Mouse (Mus musculus): ENCODE data around the gene Col23a1. TPM values are rescaled to one million over a fixed set of nuclear protein-coding genes. Genes with fewer than 3 reads are reported as not detected.
"Not testable (repeated sequence)": the region's sequence is repeated elsewhere in the genome, so short reads cannot be mapped to it uniquely, and the experiment has no call there.

The Col23a1 gene
- total RNA-seq, 2 experiments from 2014 or later: not detected

DNA sequence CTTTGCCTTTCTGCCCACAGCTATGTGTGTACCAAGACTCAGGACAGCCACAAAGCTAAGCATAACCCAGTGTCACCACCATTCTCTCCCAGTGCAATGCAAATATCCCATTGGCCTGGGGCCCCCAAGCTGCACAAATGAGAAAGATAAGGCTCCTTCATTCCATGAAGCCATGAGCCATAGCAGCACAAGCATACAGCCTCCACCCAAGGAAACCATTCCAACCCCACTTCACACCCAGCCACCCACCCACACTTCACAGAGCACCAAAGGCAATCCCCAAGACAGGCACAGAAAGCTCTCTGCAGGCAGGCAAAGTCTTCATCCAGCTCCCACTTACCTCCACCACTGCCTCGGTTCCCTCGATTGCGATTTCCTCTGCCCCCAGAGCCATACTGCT, 312.5 kb downstream of the Col23a1 start:
- no peak for ATAC-seq (replicated peaks; ENCODE audit: low FRiP score, low TSS enrichment, poor library complexity, severe bottlenecking)

DNA sequence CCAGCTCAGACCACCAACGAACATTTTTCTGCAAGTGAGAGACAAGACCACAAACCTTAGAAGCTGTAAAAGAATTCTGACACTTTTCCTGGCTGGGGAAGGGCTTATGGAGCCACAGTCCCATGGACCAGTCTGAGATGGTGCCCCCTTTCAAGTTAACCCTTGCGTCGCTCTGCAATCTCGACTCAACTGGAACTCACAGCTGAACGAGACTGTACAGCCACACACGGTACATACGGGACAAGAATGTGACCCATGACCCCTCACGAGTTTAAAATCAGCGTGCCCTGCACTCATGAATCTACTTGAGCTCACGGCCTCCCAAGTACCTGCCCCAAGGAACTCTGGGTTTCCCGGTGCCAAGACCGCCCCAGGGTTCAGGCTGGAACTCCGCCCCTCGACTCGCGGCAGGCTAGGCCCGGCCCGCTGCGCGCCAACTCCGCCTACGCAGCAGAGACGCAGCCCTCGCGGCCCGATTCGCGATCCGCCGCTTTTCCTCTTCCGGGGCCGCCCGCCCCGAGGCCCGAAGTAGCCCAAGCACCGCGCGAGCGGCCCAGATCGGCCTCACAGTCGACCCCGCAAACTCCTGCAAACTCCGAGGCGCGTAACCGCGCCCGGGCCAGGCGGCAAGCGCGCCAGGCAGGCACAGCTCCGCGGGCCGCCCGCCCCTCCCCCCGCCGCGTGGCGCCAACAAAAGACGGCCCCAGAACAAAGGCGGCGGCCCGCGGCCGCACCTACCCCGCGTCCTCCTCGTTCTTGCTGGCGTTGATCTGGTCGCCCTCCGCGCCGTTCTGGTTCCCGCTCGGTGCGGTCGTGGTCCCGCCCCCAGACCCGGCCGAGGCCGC, 316.1 kb downstream of the Col23a1 start:
- peak; percentile 22; the same call in 1 of the 2 replicates for ATAC-seq (replicated peaks; ENCODE audit: low FRiP score, low TSS enrichment, poor library complexity, severe bottlenecking)

DNA sequence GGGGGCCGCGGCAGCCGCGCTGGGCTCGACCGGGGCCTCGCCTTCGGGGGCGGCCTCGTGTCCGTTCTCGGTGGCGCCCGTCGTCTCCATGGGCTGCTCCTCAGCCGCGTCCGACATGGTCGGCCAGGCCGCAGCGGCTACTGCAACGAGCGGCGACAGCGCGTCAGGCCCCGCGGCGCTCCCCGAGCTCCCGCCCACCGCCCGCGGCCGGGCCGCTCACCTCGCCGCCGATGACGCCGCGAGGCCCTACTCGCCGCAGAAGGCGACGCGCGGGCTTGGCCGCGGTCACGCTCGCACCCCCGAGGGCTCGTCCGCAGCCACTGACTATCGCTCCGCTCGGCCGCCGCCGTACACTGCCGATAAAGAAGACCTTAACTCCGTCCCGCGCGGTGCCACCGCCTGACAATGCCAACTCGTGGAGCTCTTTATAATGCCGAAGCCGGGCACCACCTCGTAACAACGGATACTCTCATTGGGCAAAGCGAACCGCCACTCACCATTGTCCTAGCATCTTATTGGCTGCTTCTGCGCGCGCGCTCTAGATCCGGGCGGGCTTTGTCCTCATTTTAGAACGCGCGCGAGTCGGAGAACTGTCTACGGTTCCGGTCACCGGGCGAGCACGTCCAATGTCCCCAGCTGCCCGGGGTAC, 316.9 kb downstream of the Col23a1 start, which contains the start of gene Hnrnpab:
Gene Hnrnpab (minus strand): TSS at position 401 of the 649 bp plus-strand sequence.
- ATAC-seq (replicated peaks; ENCODE audit: low FRiP score, low TSS enrichment, poor library complexity, severe bottlenecking): peak; percentile 69

DNA sequence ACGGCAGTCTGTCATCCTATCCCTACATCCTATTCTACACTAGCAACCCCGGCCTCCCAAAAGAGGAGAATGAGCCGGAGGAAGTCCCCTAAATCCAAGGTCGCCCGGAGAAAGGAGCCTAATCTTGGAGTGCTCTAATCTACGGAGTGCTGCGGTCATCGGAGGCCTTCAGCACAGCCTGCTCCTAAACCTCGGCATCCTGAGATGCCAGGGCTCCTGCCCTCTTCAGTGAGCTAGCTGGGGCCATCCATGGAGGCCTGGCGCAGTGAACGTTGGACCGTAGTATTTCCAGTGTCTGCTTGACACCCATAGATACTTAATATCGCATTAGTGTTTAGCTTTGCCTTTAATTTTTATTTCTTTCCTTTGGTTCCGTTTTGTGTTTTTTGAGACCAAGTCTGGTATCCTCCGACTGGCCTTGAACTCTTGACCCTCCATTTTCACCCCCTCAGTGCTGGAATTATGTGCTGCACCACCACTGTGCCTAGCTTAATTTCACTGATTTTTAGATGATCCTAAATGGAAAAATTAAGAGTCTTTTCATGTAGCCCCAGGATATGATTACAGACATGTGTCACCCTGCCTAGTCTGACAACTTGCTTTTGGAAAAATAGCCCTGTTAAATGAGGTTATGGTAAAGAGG, 317.5 kb downstream of the Col23a1 start:
- peak; percentile 32 for ATAC-seq (replicated peaks; ENCODE audit: low FRiP score, low TSS enrichment, poor library complexity, severe bottlenecking)

DNA sequence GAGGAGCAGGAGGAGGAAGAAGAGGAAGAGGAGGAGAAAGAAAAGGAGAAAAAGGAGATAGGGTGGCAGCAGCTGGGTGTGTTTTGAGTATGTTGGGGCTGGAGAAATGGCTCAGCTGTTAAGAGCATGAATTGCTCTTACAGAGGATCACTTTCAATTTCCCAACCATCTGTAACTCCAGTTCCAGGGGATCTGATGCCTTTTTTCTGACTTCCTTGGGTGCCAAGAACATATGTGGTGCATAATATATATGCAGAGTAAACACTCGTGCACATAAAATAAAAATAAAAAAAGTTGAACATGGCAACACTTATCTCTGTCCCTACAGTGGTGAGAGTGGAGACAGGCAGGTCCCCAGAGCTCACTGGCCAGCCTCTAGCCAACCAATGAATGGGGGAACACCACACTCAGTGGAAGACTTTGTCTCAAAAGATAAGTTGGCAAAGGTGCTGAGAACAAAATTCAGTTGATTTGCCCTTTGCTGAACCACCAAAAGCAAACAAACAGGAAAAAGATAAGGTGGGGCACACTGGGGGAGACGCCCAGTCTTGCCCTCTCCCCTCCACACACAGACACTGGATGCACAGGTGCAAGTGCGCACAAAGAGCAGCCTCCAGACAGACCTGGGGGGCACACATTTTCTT, 319.7 kb downstream of the Col23a1 start:
- peak; percentile 81 for ATAC-seq (replicated peaks; ENCODE audit: low FRiP score, low TSS enrichment, poor library complexity, severe bottlenecking)

DNA sequence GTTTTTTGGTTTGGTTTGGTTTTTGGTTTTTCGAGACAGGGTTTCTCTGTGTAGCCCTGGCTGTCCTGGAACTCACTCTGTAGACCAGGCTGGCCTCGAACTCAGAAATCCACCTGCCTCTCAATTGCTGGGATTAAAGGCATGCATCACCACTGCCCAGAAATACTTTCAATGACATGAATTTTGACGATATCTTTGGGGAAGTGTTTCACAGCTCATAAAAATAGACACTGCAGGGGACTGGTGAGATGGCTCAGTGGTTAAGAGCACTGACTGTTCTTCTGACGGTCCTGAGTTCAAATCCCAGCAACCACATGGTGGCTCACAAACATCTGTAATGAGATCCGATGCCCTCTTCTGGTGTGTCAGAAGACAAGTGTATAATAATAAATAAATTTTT, 320.2 kb downstream of the Col23a1 start:
- ATAC-seq (replicated peaks; ENCODE audit: low FRiP score, low TSS enrichment, poor library complexity, severe bottlenecking): not testable (repeated sequence)

DNA sequence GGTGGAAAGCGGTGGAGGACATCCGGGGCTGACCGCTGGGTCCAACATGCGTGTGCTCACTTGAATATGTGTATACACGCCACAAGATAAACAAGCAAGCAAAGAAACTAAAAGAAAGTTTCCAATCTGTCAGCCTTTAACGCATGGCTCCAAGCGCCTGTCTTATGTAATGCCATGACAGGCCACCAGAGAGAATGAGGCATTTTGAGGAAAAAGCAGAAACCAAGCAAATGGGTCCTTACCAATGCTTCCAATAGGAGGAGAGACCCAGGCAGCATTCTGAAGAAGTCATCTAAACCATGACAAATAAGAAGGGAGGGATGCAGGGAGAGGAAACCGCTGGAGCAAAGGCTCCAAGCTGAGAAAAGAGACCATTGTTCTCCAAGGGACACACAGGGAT, 324.5 kb downstream of the Col23a1 start:
- ATAC-seq (replicated peaks; ENCODE audit: low FRiP score, low TSS enrichment, poor library complexity, severe bottlenecking): no peak

DNA sequence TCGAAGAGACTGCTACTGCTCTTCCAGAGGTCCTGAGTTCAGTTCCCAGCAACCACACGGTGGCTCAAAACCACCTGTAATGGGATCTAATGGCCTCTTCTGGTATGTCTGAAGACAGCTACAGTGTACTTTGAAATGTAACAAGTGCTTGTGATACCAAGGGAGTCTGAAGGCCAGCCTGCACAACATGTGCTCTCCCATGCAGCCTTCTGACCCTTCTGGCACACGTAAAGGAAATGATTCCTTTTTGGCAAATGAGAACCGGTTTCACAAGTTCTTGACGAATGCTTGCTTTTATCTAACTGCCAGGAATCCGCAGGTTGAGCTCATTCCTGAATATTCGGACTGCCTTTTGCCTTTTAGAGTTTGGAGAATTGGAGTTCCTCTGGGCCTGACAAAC, 325.4 kb downstream of the Col23a1 start:
- ATAC-seq (replicated peaks; ENCODE audit: low FRiP score, low TSS enrichment, poor library complexity, severe bottlenecking): no peak

DNA sequence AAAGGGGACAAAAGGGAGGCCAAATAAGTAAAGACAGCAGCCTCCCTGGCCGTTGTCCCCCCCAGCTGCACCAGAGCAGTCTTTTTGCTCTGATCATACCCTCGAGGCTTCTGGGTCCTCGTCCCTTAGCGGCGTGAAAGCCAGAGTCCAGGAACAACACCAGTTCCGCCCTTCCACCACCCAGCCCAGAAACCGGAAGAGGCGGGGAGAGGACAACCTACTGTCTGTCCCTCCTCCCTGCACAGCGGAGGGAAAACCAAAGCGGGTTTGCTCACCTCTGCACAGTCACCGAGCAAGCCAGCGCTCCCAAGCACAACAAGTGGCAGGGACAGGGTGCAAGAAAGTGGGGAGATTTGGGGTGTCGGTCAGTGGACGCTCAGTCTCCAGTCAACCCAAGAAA, 325.9 kb downstream of the Col23a1 start:
- ATAC-seq (replicated peaks; ENCODE audit: low FRiP score, low TSS enrichment, poor library complexity, severe bottlenecking): peak; percentile 70

DNA sequence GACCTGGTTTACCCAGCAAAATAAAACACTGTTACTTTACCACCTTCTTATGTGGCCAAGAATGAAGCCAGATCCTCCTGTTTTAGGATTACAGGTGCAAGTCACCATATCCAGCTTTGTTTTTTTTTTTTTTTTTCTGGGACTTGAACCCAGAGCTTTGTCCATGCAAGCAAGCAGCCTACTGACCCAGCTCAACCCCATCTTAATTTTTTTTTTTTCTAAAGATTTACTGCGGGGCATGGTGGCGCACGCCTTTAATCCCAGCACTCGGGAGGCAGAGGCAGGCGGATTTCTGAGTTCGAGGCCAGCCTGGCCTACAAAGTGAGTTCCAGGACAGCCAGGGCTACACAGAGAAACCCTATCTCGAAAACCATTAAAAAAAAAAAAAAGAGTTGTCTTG, 326.4 kb downstream of the Col23a1 start:
- ATAC-seq (replicated peaks; ENCODE audit: low FRiP score, low TSS enrichment, poor library complexity, severe bottlenecking): not testable (repeated sequence)

DNA sequence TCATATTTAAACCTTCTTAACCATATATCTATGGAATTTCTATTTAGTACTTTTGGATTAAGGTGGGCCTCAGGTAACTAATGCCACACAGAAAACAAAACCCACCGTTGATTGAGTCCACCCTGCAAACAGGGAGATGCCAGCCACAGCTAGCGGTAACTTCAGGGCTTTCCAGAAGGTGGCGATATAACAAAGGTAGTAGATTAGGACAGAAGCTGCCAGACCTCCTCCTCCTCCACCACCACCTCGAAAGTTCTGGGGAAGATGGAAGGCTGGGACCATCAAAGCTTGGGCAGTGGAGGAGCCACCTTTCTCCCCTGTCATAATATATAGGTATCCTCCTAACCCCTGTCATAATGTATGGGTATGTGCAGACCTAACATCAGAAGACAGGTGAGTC, 328.0 kb downstream of the Col23a1 start:
- ATAC-seq (replicated peaks; ENCODE audit: low FRiP score, low TSS enrichment, poor library complexity, severe bottlenecking): peak; percentile 35

DNA sequence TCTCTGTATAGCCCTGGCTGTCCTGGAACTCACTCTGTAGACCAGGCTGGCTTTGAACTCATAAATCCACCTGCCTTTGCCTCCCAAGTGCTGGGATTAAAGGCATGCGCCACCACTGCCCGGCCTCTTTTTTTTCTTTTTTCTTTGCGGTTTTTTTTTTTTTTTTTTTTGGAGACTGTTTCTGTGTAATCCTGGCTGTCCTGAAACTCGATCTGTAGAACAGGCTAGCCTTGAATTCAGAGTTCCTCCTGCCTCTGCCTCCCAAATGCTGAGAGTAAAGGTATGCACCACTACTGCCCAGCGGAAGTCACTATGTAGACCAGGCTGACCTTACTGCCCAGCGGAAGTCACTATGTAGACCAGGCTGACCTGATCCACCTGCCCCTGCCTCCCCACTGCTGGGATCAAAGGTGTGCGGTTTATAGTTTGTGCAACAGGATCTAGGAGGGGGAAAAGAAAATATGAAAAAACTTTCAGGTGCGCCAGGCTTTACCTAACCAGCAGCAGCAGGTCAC, 329.2 kb downstream of the Col23a1 start:
- ATAC-seq (replicated peaks; ENCODE audit: low FRiP score, low TSS enrichment, poor library complexity, severe bottlenecking): no peak

DNA sequence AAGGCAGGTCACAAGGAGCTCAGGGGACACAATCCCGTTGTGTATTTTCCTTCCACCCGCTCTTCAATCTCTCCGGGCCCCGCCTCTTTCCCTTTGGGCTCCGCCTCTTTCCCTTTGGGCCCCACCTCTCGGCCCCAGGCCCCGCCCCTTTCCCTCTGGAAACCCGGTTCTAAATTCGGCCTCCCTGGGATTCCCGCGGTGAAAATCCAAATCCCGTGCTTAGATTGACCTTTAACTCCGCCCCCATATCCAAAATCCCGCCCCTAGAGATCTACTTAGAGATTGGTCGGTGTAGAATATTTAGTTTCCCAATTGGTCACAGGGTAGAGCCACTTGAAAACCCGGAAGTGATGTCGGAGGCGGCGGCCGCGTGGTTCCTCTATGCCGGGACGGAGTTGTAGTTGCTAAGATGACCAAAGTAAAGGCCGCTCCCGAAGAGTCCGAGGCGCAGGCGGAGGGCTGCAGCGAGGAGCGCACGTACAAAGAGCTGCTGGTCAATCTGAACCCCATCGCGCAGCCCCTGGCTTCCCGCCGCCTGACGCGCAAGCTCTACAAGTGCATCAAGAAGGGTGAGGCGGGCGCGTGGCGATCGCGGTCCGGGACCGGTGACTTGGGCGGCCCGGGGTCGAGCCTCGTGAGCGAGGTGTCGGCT, 329.8 kb downstream of the Col23a1 start, which contains the start of gene Nhp2:
Gene Nhp2 (plus strand): TSS at position 327 of the 652 bp plus-strand sequence.
- peak; percentile 77 for ATAC-seq (replicated peaks; ENCODE audit: low FRiP score, low TSS enrichment, poor library complexity, severe bottlenecking)

DNA sequence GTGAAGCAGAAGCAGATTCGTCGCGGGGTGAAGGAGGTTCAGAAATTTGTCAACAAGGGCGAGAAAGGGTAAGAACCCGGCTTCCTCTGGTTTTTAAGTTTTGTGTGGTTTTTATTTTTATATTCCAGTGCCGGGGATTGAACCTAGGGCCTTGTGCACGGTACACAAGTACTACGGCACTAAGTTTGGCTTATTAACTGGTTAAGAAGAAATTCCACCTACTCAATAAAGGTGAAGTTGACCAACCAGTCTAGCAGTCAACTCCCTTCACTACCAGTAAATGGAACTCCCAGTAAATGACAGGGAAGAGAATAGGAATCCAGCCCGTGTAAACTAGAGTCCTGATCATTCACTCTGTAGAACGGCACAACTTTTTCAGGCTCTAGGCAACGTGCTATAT, 330.4 kb downstream of the Col23a1 start:
- ATAC-seq (replicated peaks; ENCODE audit: low FRiP score, low TSS enrichment, poor library complexity, severe bottlenecking): no peak

DNA sequence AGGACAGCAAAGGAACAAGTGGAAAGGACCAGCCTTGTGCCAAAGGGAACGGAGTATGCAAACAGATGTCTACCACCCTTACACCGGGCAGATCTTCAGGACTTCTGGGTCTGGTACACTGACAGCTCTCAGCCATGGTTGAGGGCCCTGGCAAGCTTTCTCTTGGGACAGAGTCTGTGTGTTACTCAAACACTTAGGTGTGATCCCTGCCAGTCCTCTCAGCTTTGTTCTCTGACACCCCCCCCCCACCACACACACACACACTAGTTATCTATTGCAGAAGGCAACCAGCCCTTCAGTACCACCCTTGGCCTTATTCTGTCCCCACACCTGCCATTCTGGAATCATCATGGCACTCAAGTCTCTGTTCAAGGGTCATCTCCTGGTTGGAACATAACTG, 332.1 kb downstream of the Col23a1 start:
- no peak for ATAC-seq (replicated peaks; ENCODE audit: low FRiP score, low TSS enrichment, poor library complexity, severe bottlenecking)

DNA sequence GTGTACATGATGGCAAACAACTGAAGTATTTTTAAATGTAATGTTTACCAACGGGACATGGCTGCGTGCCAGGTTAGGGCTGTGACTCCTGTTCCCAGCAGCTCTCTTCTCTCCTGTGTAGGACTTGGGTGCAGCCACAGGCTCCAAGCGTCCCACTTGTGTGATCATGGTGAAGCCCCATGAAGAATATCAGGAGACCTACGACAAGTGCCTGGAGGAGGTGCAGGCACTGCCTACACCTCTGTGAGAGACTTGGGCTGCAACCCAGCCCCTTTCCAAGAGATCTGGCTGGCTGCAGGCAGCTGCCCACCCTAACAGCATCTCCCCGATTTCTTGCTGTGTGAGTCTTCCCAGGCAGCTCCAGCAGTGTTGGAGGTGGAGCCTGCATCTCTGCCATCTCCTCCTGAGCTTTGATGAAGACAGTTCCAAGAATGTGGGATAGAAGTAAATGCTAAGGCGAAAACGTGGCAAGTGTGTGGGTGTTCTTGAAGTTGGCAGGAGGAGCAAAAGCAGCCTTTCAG, 333.3 kb downstream of the Col23a1 start:
- no peak for ATAC-seq (replicated peaks; ENCODE audit: low FRiP score, low TSS enrichment, poor library complexity, severe bottlenecking)

DNA sequence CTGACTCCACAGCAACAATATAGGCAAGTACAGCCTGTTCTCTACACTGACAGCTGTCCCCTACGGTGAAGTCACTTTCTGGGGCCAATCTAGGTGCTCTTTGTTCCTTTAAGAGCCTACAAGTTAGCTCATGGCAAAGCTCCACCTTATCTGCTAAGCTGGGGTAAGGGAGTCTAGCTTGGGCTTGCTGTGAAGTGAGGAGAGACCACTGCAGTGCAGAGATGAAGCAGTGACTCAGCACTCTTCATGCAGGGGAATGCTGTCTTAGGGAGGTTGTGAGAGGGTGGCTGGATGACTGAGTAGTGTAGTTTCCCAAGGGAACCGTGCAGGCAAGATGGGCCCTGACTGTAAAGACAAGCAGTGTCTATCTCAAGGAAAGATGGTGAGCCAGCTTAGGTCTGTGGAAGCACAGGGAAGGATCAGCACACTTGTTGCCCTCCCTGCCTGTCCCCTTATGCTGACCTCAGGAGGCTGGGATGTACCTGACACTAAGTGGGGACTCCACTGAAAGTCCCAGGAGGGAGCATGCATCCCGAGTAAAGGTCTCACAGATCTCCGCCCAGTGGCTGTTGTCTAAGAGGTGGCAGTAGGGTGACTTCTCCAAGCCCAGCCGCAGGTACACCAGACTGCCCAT, 335.6 kb downstream of the Col23a1 start:
- ATAC-seq (replicated peaks; ENCODE audit: low FRiP score, low TSS enrichment, poor library complexity, severe bottlenecking): peak; percentile 72

DNA sequence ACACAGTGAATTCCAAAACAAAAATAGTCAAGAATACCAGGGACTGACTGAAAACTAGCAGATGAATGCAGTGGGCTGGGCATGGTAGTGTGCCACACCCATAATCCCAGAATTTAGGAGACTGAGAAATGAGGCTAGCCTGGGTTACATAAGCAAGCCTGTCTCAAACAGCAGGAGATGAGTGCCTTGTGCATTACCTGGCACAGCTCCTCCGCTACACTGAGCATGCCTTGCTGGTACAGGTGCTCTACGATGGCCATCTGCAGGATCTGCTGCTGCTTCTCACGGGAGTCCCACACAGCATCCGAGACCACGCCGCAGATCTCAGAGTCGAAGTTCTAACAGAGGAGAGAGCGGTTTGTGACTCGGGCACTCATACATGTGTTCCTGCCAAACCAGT, 337.7 kb downstream of the Col23a1 start:
- no peak for ATAC-seq (replicated peaks; ENCODE audit: low FRiP score, low TSS enrichment, poor library complexity, severe bottlenecking)
